Mouse (Mus musculus) kidney, postnatal 0 days (tissue): ENCODE measurements at regions not wholly inside any gene's neighbourhood (a gene's known extent, or its start where the extent isn't known, plus 50 kb on each side); places are given as distances from the start of the nearest gene placed in this dataset.
"Not testable (repeated sequence)": the region's sequence is repeated elsewhere in the genome, so short reads cannot be mapped to it uniquely, and the experiment has no call there.

Experiments used
- ATAC-seq: fragments of 200-750 bp; cut with Nextera tagmentation; replicated peaks from 2 replicates; pipeline ENCODE4 v1.8.0; 2017; ENCODE audit warnings: low read depth, moderate number of reproducible peaks, moderate TSS enrichment, moderate library complexity; ENCODE audit not compliant: low FRiP score
- DNase-seq: peaks from one replicate; pipeline ENCODE4 v3.0.0-alpha.2; 2016; ENCODE audit warnings: low spot score
- H3K27ac ChIP-seq: fragments of 300-500 bp; sonication (generic); 2 replicates; pipeline ENCODE4 v1.5.1; 2014; ENCODE audit warnings: mild to moderate bottlenecking
- H3K27me3 ChIP-seq: fragments of 300-500 bp; sonication (generic); 2 replicates; pipeline ENCODE4 v1.6.1; 2014; ENCODE audit warnings: low read length, mixed read lengths; ENCODE audit not compliant: insufficient read depth
- H3K36me3 ChIP-seq: fragments of 300-500 bp; sonication (generic); 2 replicates; pipeline ENCODE4 v1.6.1; 2014; ENCODE audit warnings: low read length, mixed read lengths; ENCODE audit not compliant: insufficient read depth
- H3K4me1 ChIP-seq: fragments of 300-500 bp; sonication (generic); replicated peaks from 2 replicates; pipeline ENCODE4 v1.6.1; 2014; ENCODE audit warnings: antibody characterized with exemption, low read length, mixed read lengths; ENCODE audit not compliant: insufficient read depth
- H3K4me2 ChIP-seq: fragments of 300-500 bp; sonication (generic); 2 replicates; pipeline ENCODE4 v1.6.1; 2014; ENCODE audit warnings: mild to moderate bottlenecking, low read length, moderate library complexity, mixed read lengths
- H3K4me3 ChIP-seq: fragments of 300-500 bp; sonication (generic); replicated peaks from 2 replicates; pipeline ENCODE4 v1.5.1; 2014; ENCODE audit warnings: low read depth, low read length
- H3K9ac ChIP-seq: fragments of 300-500 bp; sonication (generic); 2 replicates; pipeline ENCODE4 v1.6.1; 2014; ENCODE audit warnings: low read depth, low read length
- H3K9me3 ChIP-seq: fragments of 300-500 bp; sonication (generic); replicated peaks from 2 replicates; pipeline ENCODE4 v1.6.1; 2016; ENCODE audit warnings: low read length, inconsistent platforms, mixed read lengths
- CTCF ChIP-seq: IDR thresholded peaks from 2 replicates; pipeline ENCODE4 v1.5.1; 2016; ENCODE audit warnings: antibody characterized with exemption, low read depth, mild to moderate bottlenecking, moderate library complexity
- WGBS: fragments of 180-500 bp; shearing (Covaris S2); extraction: QIAGEN DNeasy Blood & Tissue Kit; methylation state at CpG from one replicate; pipeline ENCODE4 v1.1.7; 2014; 5-methylcytosine and 5-hydroxymethylcytosine counted together

DNA sequence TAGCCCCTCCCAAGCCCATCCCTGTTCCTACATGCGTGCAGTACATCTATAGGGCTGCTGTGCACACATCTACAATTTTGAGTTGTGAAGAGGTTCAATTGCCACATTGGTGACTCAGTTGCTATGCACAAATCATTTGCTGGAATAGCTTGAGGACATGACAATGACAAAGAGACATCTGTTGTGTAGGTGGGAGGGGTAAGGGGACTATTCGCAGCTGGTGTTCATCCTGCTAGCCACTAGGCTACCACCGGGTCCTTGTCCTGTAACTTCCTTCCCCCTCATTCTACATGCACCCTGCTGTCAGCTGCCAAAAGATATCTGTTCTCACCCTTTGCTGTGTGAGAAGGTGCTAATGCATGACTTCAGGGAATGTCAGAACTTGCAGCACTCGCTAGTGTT, 1117.7 kb upstream of the Arrdc3 start:
- 13% methylated on average over 4 of the region's 4 CpGs for WGBS
- no peaks in the 10 kb centered on the region for H3K4me1 ChIP-seq
- DNase-seq (no peak), ATAC-seq (no peak)
- H3K36me3 ChIP-seq, result no peaks in the 10 kb centered on the region
- no peak overlapping the region for H3K4me2 ChIP-seq
- no peaks in the 10 kb centered on the region for H3K27me3 ChIP-seq
- TF ChIP-seq CTCF, result no peak
- no peak overlapping the region for H3K27ac ChIP-seq
- H3K9me3 ChIP-seq, result no peaks in the 10 kb centered on the region
- no peak overlapping the region for H3K4me3 ChIP-seq
- no peak overlapping the region for H3K9ac ChIP-seq

DNA sequence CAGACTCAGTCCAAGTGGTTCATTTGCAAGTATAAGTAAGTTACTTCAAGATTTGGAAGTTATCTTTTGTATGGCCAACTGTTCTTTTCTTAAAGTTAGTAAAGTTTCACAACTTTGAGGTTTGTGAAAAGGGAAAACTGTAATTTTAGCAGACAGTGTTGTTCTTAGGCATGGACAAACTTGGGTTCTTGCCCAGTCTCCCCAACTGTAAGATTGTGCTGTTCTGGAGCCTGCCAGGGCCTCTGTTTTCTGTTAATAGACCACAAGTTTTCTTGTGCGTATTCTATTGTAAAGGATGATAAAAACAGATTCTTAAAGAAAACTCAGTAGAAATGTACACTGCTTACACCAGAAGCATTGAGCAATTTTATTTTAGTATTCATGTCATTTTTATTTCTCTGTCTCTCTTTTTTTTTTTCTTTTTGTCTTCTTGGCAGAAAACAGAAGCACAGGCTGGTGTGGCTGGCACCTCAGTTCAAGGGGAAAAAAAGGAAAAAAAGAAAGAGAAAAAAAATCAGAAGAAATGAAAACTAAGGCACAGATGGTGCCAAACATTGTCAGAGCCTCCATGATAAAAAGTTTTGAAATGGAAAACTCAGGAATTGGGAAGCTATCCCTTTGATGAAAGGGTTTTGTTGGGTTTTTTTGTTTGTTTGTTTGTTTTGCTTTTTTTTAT, 1098.1 kb upstream of the Arrdc3 start:
- 85% methylated on average over 1 of the region's 1 CpGs for WGBS
- H3K4me2 ChIP-seq, result no peak overlapping the region
- DNase-seq (no peak), ATAC-seq (no peak)
- no peaks in the 10 kb centered on the region for H3K36me3 ChIP-seq
- H3K27me3 ChIP-seq, result no peaks in the 10 kb centered on the region
- no peaks in the 10 kb centered on the region for H3K4me1 ChIP-seq
- no peak overlapping the region for H3K4me3 ChIP-seq
- H3K27ac ChIP-seq, result no peak overlapping the region
- no peak for TF ChIP-seq CTCF
- no peak overlapping the region for H3K9ac ChIP-seq
- no peaks in the 10 kb centered on the region for H3K9me3 ChIP-seq

DNA sequence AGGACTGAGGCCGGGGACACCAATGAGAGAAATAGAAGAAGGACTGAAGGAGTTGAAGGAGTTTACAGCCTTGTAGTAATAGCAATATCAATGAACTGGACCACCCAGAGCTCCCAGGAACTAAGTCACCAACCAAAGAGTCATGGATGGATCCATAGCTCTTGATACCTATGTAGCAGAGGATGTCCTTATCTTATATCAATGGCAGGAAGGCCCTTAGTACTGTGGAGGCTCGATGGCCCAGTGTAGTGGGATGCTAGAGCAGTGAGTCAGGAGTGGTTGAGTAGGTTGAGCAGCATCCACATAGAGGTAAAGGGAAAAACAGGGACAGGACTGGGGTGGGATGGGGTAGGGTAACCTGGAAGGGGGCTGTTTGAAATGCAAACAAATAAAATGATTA, 1081.6 kb upstream of the Arrdc3 start:
- TF ChIP-seq CTCF, result no peak
- WGBS, result 82% methylated on average over 2 of the region's 2 CpGs
- H3K9ac ChIP-seq, result no peak overlapping the region

DNA sequence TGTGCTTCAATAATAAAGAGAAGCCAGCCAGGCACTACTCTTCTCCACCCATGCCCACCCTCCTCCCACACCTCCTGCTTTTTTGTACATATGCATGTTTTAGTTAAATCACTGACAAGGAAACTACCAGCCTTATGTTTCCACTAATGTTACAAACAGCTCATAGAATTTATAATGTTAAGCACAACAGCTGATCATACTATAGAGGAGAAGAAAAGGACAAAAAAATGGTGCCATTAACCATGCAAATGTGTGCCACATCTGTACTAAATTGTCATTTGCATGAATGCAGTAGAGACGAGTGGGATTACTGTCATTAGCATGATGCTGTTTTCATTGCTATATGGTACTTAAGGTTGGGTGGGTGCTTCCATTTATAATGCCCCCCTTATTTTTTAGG, 1047.6 kb upstream of the Arrdc3 start:
- Histone ChIP-seq H3K27me3 (no peaks in the 10 kb centered on the region), H3K9ac (no peak overlapping the region), H3K4me2 (no peak overlapping the region), H3K9me3 (no peaks in the 10 kb centered on the region), H3K27ac (no peak overlapping the region), H3K4me3 (no peak overlapping the region), H3K4me1 (no peaks in the 10 kb centered on the region), H3K36me3 (no peaks in the 10 kb centered on the region)
- ATAC-seq (no peak), DNase-seq (no peak)
- no peak for TF ChIP-seq CTCF
- WGBS, result 80% methylated on average over 1 of the region's 1 CpGs

More for the DNA sequence above, 1081.6 kb upstream of the Arrdc3 start:
- no peak overlapping the region for H3K4me3 ChIP-seq
- H3K27me3 ChIP-seq, result no peaks in the 10 kb centered on the region
- H3K4me2 ChIP-seq, result no peak overlapping the region
- no peak for ATAC-seq
- DNase-seq, result no peak
- H3K9me3 ChIP-seq, result no peaks in the 10 kb centered on the region
- H3K4me1 ChIP-seq, result no peaks in the 10 kb centered on the region
- H3K27ac ChIP-seq, result no peak overlapping the region
- no peaks in the 10 kb centered on the region for H3K36me3 ChIP-seq

DNA sequence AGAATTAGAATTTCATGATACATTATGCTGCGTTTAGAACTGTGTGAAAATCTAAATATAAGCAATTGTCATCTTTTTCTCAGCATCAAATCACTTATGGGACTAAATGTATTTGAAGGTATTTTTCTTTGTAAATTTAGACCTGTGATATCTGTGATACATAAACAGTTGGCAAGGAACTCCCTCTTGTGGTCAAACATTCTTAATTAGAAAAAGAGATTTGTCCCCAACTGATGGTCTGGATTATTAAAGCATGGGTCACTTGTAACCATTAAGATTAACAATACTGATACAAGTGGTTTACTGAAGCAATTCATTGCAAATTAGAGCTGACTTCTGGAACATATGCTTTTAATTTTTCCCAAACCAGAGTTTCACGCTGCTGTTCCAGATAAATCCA, 1038.4 kb upstream of the Arrdc3 start:
- no peaks in the 10 kb centered on the region for H3K27me3 ChIP-seq
- H3K9ac ChIP-seq, result no peak overlapping the region
- peak; percentile 49 for DNase-seq
- peak; percentile 60 for TF ChIP-seq CTCF
- no peak overlapping the region for H3K4me2 ChIP-seq
- 54% methylated on average over 2 of the region's 2 CpGs for WGBS
- no peaks in the 10 kb centered on the region for H3K4me1 ChIP-seq
- no peak overlapping the region for H3K27ac ChIP-seq
- no peaks in the 10 kb centered on the region for H3K36me3 ChIP-seq
- no peak for ATAC-seq
- H3K9me3 ChIP-seq, result no peaks in the 10 kb centered on the region
- H3K4me3 ChIP-seq, result no peak overlapping the region

DNA sequence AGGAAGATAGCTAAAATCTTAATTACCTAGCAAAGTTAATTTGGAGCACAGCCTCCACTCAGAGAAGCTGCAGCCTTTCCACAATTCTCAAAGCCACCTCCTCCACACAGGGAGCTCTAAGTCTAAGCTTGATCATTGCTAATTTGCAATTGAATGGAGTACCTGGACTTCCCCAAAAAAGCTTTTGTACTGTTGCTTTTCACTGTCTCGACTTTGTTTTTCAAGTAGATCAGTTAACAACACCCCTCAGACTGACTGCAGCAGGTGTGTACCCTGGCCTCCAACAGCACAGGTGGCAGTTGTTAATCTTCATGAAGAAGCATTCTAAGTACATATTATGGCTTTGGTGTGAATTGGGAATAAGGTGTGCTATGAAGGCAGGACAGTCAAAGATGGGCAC, 1015.7 kb upstream of the Arrdc3 start:
- not testable (repeated sequence) for H3K9me3 ChIP-seq, H3K27ac ChIP-seq, DNase-seq, H3K36me3 ChIP-seq, H3K4me2 ChIP-seq, H3K4me3 ChIP-seq, H3K9ac ChIP-seq, H3K27me3 ChIP-seq, H3K4me1 ChIP-seq, ATAC-seq
- 78% methylated on average over 1 of the region's 1 CpGs for WGBS
